Mouse (Mus musculus): Measurements from ENCODE around the gene Hist1h1t. TPM values are rescaled to one million over a fixed set of nuclear protein-coding genes. Genes with fewer than 3 reads are reported as not detected.

Gene Hist1h1t
- polyA plus RNA-seq, 1 experiment, result not detected

DNA sequence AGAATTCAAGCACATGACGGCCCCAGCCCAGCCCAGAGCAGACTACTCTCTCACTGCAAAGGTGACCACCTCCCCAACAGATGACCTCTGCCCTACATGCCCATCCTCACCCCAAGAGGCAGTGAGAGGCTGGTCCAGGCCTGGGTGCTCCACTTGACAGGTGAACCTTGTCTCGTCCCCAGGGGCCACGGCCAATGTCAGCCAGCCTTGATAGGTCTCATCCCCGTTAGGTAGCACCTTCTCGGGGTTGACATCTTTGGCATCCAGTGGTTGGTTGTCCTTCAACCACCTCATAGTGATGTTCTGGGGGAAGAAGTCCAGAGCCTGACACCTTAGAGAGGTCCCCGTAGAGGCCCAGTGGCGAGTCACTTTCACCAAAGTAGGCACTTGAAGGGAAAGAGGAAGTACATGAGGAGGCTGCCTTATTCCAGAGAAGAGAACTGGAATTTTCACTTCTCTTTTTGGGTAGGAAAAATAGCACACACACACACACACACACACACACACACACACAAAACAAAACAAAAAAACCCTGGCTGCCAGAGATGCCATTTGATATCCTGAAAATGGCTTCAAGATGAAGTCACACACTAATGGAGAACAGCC lies 10.2 kb downstream of the Hist1h1t start:
- no peaks in the 10 kb centered on the region for H3K4me1 ChIP-seq (ENCODE audit: control insufficient read depth, insufficient read depth, low read length)
- no peaks in the 10 kb centered on the region for H3K27me3 ChIP-seq (ENCODE audit: control insufficient read depth, insufficient read depth, low read length)
- no peak overlapping the region for H3K27ac ChIP-seq (ENCODE audit: insufficient read depth, low read length)
- H3K4me3 ChIP-seq (replicated peaks; ENCODE audit: insufficient read depth, low read depth, low read length), result no peak overlapping the region
- WGBS, result 93% methylated on average over 7 of the region's 7 CpGs
- TF ChIP-seq CTCF (IDR thresholded peaks at IDR 0.05; ENCODE audit: borderline replicate concordance, insufficient read depth, low read depth, low read length), result no peak
- no peak for TF ChIP-seq POLR2A (IDR thresholded peaks at IDR 0.05; ENCODE audit: borderline replicate concordance, insufficient read depth, low read length)
- DNase-seq, result no peak

DNA sequence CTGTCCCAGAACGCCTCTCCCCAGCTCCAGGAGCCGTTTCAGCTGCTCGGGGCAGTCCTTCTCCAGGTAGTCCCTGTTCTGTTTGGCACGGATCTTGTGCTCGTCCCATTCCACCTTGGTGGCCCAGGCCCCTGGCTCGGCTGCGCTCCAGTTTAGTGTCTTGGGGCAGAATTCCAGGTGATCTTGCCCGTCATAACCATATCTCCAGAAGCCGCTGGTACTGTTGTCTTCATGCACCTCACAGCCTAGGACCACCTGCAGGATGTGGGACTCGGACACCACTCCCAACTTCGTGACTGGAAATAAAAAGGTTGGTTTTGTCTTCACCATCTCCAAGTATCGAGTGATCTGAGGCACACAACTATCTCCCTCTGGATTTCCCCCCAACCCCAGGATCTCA lies 11.2 kb downstream of the Hist1h1t start:
- WGBS, result 94% methylated on average over 12 of the region's 12 CpGs
- DNase-seq, result no peak
- TF ChIP-seq POLR2A (IDR thresholded peaks at IDR 0.05; ENCODE audit: borderline replicate concordance, insufficient read depth, low read length) (no peak), CTCF (IDR thresholded peaks at IDR 0.05; ENCODE audit: borderline replicate concordance, insufficient read depth, low read depth, low read length) (no peak)
- no peak overlapping the region for H3K4me3 ChIP-seq (replicated peaks; ENCODE audit: insufficient read depth, low read depth, low read length)
- H3K27ac ChIP-seq (ENCODE audit: insufficient read depth, low read length), result no peak overlapping the region
- no peaks in the 10 kb centered on the region for H3K4me1 ChIP-seq (ENCODE audit: control insufficient read depth, insufficient read depth, low read length)
- H3K27me3 ChIP-seq (ENCODE audit: control insufficient read depth, insufficient read depth, low read length), result no peaks in the 10 kb centered on the region

DNA sequence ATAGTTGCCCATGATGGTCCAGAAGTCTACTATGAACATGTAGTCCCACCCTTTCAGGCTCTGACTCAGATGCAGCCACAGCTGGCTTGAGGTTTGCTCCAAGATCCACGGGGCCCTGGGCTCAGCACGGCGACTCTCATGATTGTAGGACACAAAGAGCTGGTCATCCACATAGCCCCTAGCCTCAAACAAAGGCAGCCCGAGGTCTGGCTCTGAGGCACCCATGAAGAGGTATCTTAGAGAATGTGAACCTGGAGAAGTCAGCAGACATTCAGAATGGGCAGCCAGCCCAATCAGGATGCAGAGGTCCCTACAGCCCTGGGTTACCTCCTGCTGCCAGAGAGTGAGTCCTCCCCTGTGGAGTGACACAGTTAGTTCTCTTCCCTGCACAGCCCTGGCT lies 12.4 kb downstream of the Hist1h1t start:
- DNase-seq, result no peak
- Histone ChIP-seq H3K4me1 (ENCODE audit: control insufficient read depth, insufficient read depth, low read length) (no peaks in the 10 kb centered on the region), H3K27me3 (ENCODE audit: control insufficient read depth, insufficient read depth, low read length) (no peaks in the 10 kb centered on the region), H3K4me3 (replicated peaks; ENCODE audit: insufficient read depth, low read depth, low read length) (no peak overlapping the region), H3K27ac (ENCODE audit: insufficient read depth, low read length) (no peak overlapping the region)
- TF ChIP-seq CTCF (IDR thresholded peaks at IDR 0.05; ENCODE audit: borderline replicate concordance, insufficient read depth, low read depth, low read length) (no peak), POLR2A (IDR thresholded peaks at IDR 0.05; ENCODE audit: borderline replicate concordance, insufficient read depth, low read length) (no peak)
- WGBS, result 81% methylated on average over 4 of the region's 4 CpGs

DNA sequence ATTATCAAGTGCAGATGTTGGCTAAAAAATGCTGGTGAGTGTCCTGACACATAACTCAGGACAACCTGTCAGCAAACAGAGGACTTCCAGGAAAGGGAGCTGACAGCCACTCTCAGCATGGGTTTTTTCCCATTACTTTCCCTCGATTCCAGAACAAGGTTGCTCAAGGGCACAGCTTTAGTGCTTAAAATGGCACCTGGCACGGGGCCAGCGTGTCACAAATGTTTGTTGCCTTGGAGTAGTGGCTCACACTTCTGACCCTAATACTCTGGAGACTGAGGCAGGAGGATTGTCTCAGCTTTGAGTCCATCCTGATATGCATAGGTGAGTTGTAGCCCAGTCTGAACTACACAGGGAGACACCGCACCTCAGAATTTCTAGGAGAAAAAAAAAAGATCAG lies 13.0 kb downstream of the Hist1h1t start:
- DNase-seq, result no peak

DNA sequence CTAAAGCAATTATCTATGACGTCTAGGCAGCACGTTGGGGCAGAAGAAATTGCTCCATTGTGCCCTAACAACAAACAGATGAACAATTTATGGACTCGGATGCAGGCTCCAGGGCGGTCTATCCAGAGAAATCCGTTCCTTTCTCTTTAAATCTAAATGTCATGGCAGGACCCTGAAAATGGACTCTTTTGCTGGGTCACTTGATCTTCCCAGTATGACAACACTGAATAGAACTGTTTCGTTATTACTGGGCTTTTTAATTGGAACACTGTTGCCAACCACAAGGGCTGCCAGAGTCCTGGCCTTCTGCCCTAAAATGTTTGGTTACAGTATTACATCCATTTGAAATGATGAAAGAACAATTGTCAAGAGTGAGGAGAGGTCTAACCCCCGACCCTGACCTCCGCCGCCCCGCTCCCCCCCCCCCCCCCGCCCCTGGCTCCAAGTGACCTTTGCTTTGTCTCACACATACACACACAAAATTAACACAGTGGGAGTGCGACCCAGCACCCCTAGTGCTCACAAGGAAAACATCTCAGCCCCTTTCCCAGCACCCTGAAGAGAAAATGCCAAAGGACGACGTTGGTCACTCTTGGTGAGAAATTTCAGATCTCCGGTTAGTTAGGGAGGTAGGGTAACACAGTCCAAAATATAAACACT lies 14.2 kb downstream of the Hist1h1t start:
- H3K27ac ChIP-seq (ENCODE audit: insufficient read depth, low read length), result no peak overlapping the region
- 17% methylated on average over 15 of the region's 15 CpGs for WGBS

More for the DNA sequence above, 13.0 kb downstream of the Hist1h1t start:
- no peak for TF ChIP-seq CTCF (IDR thresholded peaks at IDR 0.05; ENCODE audit: borderline replicate concordance, insufficient read depth, low read depth, low read length)
- no peak for TF ChIP-seq POLR2A (IDR thresholded peaks at IDR 0.05; ENCODE audit: borderline replicate concordance, insufficient read depth, low read length)
- Histone ChIP-seq H3K27ac (ENCODE audit: insufficient read depth, low read length) (no peak overlapping the region), H3K4me1 (ENCODE audit: control insufficient read depth, insufficient read depth, low read length) (no peaks in the 10 kb centered on the region), H3K27me3 (ENCODE audit: control insufficient read depth, insufficient read depth, low read length) (no peaks in the 10 kb centered on the region), H3K4me3 (replicated peaks; ENCODE audit: insufficient read depth, low read depth, low read length) (no peak overlapping the region)
- WGBS, result 49% methylated on average over 4 of the region's 4 CpGs

DNA sequence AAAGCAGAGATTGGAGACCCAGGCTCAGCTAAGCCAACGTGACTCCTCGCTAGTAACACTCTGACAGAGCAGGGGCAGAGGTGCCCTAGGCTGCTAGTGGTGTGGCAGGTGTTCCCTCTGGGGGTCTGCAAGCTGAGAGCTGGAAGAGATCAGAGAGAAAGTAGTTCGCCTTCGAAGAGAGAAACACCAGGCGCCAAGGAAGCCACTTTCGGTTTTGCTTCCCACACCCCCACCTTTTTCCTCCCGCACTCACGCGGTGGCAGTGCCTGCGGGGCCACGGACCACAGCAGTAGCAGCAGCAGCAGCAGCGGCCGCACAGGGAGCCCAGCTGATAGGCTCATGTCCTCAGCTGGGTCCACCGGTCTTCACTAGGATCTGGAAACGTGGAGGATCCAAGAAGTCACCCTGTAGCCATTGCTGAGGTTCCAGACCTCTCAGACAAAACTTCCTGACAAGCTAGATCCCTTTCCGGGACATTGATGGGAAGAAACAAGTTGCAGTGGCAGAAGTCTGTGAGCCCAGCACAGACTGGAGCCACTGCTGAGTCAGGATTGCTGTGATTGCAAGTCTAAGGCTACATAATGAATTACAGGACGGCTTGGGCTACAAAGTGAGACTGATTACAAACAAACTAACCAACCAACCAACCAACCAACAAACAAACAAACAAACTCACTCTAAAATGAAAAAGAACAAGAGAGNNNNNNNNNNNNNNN lies 14.9 kb downstream of the Hist1h1t start, which contains the start of gene Hfe:
Gene Hfe, minus strand, starts transcription at position 481 of the 716 bp plus-strand sequence.
- H3K4me1 ChIP-seq (ENCODE audit: control insufficient read depth, insufficient read depth, low read length), result no peaks in the 10 kb centered on the region
- no peak within 1 kb of the TSS for H3K27ac ChIP-seq (ENCODE audit: insufficient read depth, low read length)
- peak within 1 kb of the TSS; percentile 89 for H3K4me3 ChIP-seq (replicated peaks; ENCODE audit: insufficient read depth, low read depth, low read length)
- no peaks in the 10 kb centered on the region for H3K27me3 ChIP-seq (ENCODE audit: control insufficient read depth, insufficient read depth, low read length)
- 4% methylated on average over 17 of the region's 17 CpGs for WGBS
- TF ChIP-seq CTCF (IDR thresholded peaks at IDR 0.05; ENCODE audit: borderline replicate concordance, insufficient read depth, low read depth, low read length), result no peak
- TF ChIP-seq POLR2A (IDR thresholded peaks at IDR 0.05; ENCODE audit: borderline replicate concordance, insufficient read depth, low read length), result no peak
- no peak for DNase-seq

More for the DNA sequence above, 14.2 kb downstream of the Hist1h1t start:
- no peaks in the 10 kb centered on the region for H3K4me1 ChIP-seq (ENCODE audit: control insufficient read depth, insufficient read depth, low read length)
- TF ChIP-seq CTCF (IDR thresholded peaks at IDR 0.05; ENCODE audit: borderline replicate concordance, insufficient read depth, low read depth, low read length), result no peak
- no peak for TF ChIP-seq POLR2A (IDR thresholded peaks at IDR 0.05; ENCODE audit: borderline replicate concordance, insufficient read depth, low read length)
- H3K4me3 ChIP-seq (replicated peaks; ENCODE audit: insufficient read depth, low read depth, low read length), result peak overlapping the region; percentile 89
- DNase-seq, result no peak
- H3K27me3 ChIP-seq (ENCODE audit: control insufficient read depth, insufficient read depth, low read length), result no peaks in the 10 kb centered on the region

DNA sequence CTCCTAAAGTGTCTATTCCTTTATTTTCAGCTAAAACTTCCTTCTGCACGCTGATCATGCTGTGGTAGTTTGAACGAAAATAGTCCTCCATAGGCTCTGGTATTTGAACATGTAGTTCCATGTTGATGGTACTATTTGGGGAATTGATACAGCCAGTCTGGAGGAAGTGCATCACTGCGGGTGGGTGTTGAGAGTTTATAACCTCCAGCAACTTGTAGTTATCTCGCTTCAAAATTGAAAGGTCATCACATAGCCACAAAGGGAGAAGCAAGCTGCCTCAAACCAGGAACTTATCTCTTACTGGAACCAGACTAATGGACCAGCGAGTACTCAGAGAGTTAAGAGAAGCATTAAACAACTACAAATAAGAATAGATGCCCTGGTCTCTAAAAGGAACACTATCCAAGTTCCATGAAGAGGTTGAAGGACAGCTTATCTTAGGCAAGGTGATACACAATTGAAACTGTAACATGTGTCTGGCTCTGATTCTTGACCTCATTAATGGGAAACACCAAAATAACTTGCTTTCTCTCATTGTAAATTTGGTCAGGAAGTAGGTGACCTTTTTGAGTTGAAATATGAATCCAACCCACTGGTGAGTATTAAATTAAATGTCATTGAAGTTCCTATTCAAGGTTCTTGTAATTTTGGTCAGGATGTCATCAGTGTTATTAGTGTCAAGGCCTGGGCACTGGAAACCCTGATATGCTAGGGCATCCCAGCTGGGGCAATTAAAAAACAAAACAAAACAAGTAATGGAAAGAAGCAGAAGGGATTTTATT lies 20.8 kb downstream of the Hist1h1t start:
- Histone ChIP-seq H3K27ac (ENCODE audit: insufficient read depth, low read length) (no peak overlapping the region), H3K4me1 (ENCODE audit: control insufficient read depth, insufficient read depth, low read length) (no peaks in the 10 kb centered on the region), H3K4me3 (replicated peaks; ENCODE audit: insufficient read depth, low read depth, low read length) (no peak overlapping the region), H3K27me3 (ENCODE audit: control insufficient read depth, insufficient read depth, low read length) (no peaks in the 10 kb centered on the region)
- TF ChIP-seq CTCF (IDR thresholded peaks at IDR 0.05; ENCODE audit: borderline replicate concordance, insufficient read depth, low read depth, low read length) (no peak), POLR2A (IDR thresholded peaks at IDR 0.05; ENCODE audit: borderline replicate concordance, insufficient read depth, low read length) (no peak)
- DNase-seq, result no peak
- WGBS, result 82% methylated on average over 5 of the region's 5 CpGs
